Mouse (Mus musculus) stomach, postnatal 0 days (tissue): ENCODE results near the gene Foxd4.

Experiments used
- CTCF ChIP-seq: IDR thresholded peaks from 2 replicates; pipeline ENCODE4 v1.5.1; 2016; ENCODE audit warnings: antibody characterized with exemption, low read depth, mild to moderate bottlenecking, moderate library complexity
- EP300 ChIP-seq: optimal IDR thresholded peaks from 2 replicates; pipeline ENCODE3; 2016; ENCODE audit warnings: antibody characterized with exemption

- TF ChIP-seq CTCF: no peak
- no peak for TF ChIP-seq EP300
These were observed 44.7 kb upstream of the Foxd4 start for GRCm38 (mm10) chr19:24945521-24946262.
